Mouse (Mus musculus): ENCODE results near the gene Aff1.
A peak's percentile ranks its signal among the peaks of the same experiment; 100 is the strongest.

Aff1 gene

GRCm38 (mm10) chr5:103752665-103753510, 60.7 kb downstream of the Aff1 start:
- DNase-seq, result peak; percentile 76 to 77

DNA sequence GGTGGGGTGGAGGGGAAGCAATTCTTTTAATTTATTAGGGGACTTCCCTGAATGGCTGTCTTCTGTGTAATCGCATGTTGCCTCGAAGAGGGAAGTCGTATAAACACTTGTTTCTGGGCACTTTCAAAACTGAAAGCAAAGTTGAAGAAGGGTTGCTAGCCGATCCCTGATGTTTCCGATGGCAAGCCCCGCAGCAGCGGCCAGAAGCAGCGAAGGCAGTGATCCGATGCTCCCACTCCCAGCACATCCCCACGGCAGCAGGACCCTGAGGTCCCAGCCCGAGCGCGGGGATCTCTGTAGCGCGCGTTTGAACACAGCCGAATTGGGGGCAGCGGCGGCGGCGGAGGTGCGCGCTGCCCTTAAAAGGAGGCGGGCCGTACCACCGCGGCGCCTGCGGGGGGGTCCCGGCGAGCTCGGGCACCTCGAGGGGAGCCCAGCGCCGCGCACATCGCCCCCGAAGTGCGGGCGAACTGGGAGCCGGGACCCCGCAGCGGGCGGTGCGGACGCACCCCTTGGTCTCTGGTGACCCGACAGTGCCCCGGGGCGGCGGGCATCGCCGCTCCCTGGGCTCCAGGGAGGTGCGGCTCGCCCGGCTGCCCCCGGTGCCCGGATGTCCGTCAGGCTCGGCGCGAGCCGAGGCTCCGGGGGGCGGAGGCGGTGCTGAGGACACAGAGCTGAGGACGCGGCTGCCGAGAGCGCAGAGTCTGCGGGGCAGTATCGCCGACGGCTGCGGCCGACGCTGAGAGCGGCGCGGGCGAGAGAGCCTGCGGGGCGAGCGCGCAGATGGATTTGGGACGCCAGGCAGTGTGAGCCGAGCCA, 61.5 kb downstream of the Aff1 start:
- peak; percentile 87 to 92 for DNase-seq

- DNase-seq, result peak in 1 of 2 experiments; percentile 45
These were observed 62.4 kb downstream of the Aff1 start for GRCm38 (mm10) chr5:103754330-103755134.

DNA sequence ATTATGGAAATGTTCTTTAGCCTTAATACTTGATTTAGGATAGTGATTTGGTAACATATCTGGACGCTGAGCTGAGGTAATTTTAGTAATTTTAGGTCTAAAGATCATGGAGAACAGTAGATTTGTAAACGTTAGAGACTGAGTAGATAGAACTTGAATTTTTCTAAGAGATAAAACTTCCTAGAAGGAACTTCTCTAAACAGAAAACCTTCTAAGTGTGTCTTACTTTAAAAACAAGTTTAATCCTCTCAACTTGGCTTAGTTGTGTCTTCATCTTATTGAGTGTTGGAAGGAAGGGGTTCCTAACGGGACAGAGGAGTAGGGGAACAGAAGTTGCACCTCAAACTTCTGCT, 62.9 kb downstream of the Aff1 start:
- DNase-seq, result no peak

DNA sequence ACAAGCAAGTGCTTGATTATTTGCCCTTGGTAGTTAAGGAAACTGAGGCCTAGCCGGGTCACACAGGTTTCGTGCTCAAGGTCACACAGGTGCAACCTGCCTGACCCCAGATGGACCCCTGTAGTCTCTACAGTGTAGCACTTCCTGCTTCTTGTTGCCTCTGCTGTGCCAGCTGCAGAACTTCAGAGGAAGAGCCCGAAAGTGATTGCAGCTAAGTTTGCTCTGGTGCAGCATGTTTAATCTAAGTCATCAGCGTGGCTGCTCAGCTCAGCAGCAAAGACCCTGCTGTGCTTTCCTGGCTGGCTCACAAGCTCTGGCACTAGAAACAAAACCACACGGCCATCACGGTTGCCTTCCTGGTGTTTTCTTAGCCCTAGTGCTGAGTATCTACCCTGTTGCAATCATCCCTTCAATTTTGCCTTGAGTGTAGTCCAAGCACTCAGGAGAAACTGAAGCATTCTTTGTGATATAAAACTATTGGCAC, 64.1 kb downstream of the Aff1 start:
- peak; percentile 42 to 46 for DNase-seq

DNA sequence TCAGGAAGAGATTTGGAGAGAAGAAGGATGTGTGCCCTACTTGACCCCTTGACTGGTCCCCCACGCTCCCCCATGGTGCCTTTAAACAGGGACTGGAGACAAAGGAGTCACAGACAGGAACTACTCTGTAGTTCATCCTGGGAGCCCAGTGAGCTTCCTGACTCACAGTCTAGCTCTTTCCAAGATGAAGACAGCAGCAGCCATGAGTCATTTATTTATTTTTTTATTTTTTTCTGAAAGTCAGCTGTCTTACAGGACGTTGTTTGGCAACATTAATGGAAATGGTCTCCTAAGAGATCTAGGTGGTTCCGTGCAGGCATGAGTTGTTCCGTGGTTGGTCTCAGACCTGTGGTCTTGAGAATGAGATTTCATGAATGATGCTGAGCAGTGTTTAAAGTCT, 66.3 kb downstream of the Aff1 start:
- no peak for DNase-seq

DNA sequence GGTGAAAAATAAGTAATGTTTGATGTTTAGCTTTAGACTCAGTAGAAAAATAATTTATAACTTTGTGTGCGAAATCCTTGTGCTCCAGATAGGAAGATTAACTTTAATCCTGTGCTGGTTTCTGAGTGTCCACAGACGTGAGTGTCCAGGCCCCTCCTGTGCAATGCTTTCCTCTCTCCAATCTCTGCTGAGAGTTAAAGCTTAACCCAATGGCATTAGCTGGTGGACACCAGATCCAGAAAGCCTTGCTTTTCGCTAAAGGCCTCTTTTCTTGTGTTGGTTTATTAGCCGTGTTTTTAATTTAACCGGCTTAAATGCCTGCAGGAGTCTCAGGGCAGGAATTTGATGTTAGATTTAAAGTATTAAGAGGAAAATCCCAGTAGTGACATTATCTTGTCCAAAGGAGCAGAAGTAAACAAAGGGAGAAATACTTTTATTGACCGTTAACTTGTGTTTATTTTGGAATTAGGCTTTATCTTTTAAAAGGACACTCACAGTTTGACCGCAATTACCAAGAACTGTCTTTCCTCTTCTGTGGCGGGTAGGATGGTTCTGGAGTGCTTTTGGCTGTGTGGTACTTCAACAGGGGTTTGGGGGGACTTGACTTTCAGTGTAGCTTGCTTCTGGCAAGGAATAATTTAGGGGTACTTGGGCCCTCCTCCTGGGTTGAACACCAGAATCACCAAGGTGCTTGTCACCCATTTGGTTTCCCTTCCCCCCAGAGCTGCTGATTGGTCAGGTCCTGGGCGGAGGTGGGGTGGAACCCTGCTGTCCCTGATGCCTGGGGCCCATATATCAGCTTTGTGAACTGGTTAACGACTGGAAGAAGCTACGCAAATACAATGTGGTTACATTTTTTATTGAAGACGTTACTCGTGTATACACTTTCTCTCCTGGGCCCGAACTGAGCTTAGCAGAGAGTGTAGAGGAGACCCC, 67.6 kb downstream of the Aff1 start:
- peak; percentile 43 to 44 for DNase-seq

- peak; percentile 72 to 75 for DNase-seq
These were observed 68.4 kb downstream of the Aff1 start for GRCm38 (mm10) chr5:103760425-103761131.

GRCm38 (mm10) chr5:103761754-103762153, 69.6 kb downstream of the Aff1 start:
- no peak for DNase-seq

DNA sequence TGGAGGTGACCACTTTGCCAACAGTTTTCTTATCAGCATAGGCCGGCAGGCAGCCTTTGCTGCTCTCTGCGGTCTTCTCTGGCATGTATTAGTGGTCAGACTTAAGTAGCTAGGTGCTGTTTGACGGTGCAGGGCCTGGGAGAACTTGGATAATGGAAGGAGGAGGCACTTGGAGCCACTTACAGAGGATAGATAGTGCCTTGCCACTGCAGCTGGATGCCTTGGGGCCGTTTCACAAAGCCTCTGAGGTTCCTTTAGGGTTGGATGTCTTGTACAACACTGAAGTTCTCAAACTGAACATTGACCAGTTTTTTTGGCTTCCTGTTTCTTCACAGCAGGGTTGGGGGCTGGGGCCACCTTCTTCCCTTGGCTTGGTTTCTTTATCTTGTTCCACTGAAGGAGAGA, 70.7 kb downstream of the Aff1 start:
- no peak for DNase-seq

DNA sequence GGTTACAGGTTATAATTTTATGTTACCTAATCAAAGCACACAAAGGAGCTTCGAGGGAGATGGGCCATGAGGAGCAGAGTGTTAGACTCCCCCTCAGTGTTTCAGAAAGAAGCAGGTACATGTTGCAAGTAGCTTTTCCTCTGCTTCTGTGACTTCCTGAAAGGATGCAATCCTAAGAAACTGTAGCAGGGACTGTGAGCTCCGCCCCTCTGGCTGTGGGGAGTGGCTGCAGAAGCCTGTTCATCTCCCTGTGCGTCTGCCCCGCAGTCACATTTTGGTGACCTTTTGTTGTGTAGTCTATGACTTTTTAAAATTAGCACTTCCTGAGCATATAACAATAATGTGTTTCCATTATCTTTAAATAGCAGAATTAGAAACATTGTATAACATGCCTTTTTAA, 73.2 kb downstream of the Aff1 start:
- DNase-seq, result no peak

DNA sequence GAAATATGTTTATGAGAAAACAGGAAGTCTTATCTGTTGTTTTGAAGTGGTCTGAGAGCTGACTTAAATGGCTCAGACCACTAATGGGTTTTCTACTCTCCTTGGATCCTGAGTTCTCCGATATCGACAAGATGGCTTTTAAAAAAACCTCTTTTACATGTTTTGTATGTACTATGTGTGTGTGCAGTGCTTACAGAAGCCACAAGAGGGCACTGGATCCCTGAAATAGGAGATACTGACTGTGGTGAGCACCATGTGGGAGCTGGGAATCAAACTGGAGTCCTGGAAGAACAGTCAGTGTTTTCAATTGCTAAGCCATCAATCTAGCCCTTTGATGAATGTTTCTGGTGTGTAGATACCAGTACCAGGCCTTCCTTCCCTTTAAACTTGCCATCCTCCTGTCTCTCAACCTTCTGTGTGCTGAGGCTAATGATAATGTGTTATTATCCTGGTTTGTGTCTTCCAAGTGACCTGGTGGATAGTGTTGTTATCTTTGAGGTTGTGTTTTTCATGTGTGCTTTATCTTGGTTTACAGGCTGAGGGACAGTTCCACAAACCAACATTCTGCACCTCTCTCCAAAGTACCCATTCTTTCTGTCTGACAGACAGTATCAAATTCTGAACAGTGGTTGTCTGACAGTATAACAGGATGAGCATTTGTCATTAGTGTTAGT, 73.7 kb downstream of the Aff1 start:
- DNase-seq, result peak; percentile 48 to 50

DNA sequence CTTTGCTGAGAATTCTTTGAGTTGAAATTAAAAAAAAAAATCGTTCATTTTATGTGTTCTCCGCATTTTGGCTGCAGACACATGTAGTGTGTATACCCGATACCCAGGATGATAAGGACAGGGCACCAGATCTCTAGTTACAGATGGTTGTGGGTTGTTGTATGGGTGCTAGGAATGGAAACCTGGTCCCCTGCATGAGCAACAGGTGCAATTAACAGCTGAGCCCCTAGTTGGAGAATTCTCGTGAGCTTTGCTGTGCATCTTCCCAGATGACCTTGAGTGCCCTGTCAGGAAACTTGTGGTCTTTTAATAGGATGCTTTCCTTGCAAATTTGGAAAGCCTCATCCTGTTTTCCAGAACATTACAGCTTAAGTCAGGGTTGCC, 74.2 kb downstream of the Aff1 start:
- DNase-seq, result no peak

DNA sequence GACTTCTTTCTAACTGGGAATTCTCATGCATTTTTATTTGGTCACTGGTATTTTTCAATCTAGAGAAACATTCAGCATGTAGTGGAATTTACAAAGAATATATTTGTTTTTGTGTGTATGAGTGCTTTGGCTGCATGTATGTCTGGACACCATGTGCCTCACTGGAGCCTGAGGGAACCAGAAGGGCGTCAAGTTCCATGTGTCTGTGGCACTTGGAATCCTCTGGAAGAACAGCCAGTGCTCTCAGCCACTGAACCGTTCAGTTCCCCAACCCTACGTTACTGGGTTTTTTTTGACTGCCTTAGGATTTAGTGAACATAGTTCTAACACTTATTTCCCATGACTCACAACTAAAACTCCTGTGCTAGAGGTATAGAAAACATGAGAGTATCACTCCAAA, 76.8 kb downstream of the Aff1 start:
- DNase-seq, result no peak

DNA sequence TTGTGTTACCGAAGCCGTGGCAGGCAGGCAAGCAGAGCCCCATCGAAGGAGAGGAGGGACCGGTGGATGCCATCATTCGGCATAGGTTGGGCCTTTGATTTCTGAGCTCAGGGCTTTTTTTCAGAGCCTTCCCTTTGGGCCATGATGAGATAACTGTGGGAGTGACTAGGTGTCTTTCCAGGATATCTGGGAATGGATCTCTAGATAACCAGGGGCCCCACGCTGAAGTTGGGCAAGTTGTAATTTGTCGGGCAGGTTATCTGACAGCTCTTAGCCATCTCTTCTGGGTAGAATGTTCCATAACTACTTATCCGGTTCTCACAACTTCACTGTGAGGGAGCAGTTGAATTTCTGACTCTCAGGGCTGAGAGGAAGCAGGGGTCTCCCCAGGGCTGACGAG, 77.5 kb downstream of the Aff1 start:
- DNase-seq, result no peak

- peak in 1 of 2 experiments; percentile 37 for DNase-seq
These were observed 78.5 kb downstream of the Aff1 start for GRCm38 (mm10) chr5:103770447-103771222.

GRCm38 (mm10) chr5:103771380-103771779, 79.2 kb downstream of the Aff1 start:
- DNase-seq, result no peak

GRCm38 (mm10) chr5:103772252-103772651, 80.1 kb downstream of the Aff1 start:
- no peak for DNase-seq

DNA sequence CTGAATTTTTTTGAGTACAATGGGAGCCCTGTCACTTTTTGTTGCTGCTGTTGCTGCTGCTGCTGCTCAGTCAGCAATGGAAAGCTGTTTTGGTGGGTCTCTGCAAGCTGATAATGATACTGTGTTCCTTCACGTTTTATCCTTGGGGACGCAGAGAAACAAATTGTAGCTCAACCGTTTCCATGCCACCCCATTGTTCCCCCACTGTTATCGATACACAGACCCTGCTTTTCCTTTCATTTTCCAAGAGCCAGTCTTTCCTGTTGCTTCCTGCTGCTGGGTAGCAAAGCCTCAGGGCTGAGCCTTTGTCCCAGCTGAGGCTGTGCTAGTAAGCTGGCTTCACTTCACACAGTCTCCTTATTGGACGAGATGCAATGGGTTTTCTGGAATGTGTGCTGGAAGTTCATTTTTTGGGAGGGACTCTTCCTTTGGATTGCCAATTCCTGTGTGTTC, 81.0 kb downstream of the Aff1 start:
- DNase-seq, result no peak
